Mouse (Mus musculus) spleen, adult 10 weeks (tissue): Measurements from ENCODE around the gene 4933403O08Rik. TPM values are rescaled to one million over a fixed set of nuclear protein-coding genes. Genes with fewer than 3 reads are reported as not detected.

ENCODE experiments used
- polyA plus RNA-seq: library from polyadenylated mRNA; stranded (reverse); fragments of 350-450 nt; fragmentation: Illumina TruSeq; extraction: RNeasy Lipid Tissue Mini Kit (QIAGEN cat#74804); gene quantifications from one replicate; pipeline ENCODE4 v1.2.3, GENCODE M21; 2015; ENCODE audit warnings: low replicate concordance; ENCODE audit not compliant: insufficient read depth

4933403O08Rik gene
- polyA plus RNA-seq: not detected

DNA sequence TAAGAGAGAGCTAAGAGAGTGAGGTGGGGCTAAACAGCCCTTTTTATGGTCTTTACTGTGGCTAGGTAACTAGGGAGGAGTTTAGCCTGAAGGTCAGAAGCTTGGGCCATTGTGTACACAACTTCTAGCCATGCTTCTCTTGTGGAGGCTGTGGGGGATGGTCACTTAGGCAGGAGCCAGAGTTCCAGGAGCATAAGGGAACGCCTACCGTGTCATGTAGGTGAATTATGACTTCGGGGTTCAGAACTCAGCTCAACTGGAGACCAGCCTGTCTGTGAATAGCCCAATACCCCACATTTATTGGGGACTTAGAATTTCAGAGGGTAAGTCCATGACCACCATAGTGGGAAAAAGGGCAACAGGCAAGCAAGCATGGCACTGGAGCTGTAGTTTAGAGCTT is at the start of gene 4933403O08Rik:
Gene 4933403O08Rik, plus strand, starts transcription at position 301 of the 400 bp plus-strand sequence.

Other genes starting within 250 kb of the 4933403O08Rik start
- gene Tex16, start 228.0 kb upstream of the 4933403O08Rik start, polyA plus RNA-seq: not detected
- gene Apool, start 72.3 kb downstream of the 4933403O08Rik start, polyA plus RNA-seq: 27.8 TPM
- gene Satl1, start 167.7 kb downstream of the 4933403O08Rik start, polyA plus RNA-seq: not detected